Mouse (Mus musculus): Measurements from ENCODE around the gene Tesk2.
"Not testable (repeated sequence)": the region's sequence is repeated elsewhere in the genome, so short reads cannot be mapped to it uniquely, and the experiment has no call there.

The Tesk2 gene

GRCm38 (mm10) chr4:116720343-116721097, at the start of gene Tesk2:
Gene Tesk2 (plus strand): TSS chr4:116720948.
- DNase-seq (ENCODE audit: low spot score in 2 of 2), result peak; percentile 95 to 97

GRCm38 (mm10) chr4:116672785-116673184, 48.0 kb upstream of the Tesk2 start:
- peak in 1 of 2 experiments; percentile 35 for DNase-seq (ENCODE audit: low spot score in 2 of 2)

- DNase-seq (ENCODE audit: low spot score in 2 of 2), result not testable (repeated sequence)
Observed at GRCm38 (mm10) chr4:116674761-116675160, 46.0 kb upstream of the Tesk2 start.

GRCm38 (mm10) chr4:116676027-116676426, 44.7 kb upstream of the Tesk2 start:
- DNase-seq (ENCODE audit: low spot score in 2 of 2), result no peak

DNA sequence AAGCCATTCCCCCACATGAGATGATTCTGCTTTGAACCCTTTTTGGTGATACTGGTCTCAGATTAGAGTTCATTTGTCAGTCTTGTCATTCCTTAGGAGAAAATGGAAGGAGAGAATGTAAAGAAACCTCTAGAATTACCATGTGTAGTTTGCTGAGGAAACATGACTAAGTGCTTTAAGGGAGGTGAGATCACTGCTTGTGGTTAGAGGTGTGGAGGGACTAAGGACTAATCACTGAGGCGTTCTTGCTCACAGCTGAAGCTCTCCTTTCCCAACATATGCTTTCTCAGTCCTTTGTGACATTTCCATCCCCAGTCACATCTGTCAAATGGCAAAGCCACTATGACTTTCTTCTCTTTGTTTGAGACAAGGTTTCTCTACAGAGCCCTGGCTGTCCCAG, 42.9 kb upstream of the Tesk2 start:
- DNase-seq (ENCODE audit: low spot score in 2 of 2), result no peak

GRCm38 (mm10) chr4:116679141-116679540, 41.6 kb upstream of the Tesk2 start:
- no peak for DNase-seq (ENCODE audit: low spot score in 2 of 2)

DNA sequence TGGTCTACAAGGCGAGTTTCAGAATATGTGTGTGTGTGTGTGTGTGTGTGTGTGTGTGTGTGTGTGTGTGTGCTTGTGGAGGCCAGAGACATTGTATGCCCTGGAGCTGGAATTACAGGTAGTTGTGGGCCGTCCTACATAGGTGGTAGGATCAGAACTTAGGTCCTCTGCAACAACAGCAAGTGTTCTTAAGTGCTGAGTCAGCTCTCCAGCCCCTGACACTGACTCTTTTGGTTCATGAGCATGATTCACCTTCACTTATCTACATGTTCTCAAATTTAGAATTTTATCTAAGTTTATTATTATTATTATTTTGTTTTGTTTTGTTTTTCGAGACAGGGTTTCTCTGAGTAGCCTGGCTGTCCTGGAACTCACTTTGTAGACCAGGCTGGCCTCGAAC, 40.2 kb upstream of the Tesk2 start:
- not testable (repeated sequence) for DNase-seq (ENCODE audit: low spot score in 2 of 2)

GRCm38 (mm10) chr4:116683957-116684356, 36.8 kb upstream of the Tesk2 start:
- no peak for DNase-seq (ENCODE audit: low spot score in 2 of 2)

DNA sequence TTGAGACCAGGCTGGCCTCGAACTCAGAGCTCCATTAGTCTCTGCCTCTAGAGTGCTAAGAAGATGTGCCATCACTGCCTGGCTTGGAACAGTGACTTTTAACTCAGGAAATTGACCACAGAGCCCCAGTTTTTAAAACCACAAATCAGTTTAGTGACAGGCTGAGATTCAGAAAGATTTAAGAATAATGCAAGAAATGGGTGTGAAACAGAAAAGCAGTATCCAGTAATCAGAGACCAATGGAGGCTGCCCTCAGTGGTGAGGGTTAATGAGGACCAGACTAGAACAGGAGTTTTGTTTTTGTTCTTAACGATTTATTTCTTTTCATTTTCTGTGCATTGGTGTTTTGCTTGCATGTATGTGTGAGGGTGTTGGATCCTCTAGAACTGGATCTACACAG, 36.1 kb upstream of the Tesk2 start:
- no peak for DNase-seq (ENCODE audit: low spot score in 2 of 2)

- DNase-seq (ENCODE audit: low spot score in 2 of 2), result peak; percentile 96 to 97
Observed at GRCm38 (mm10) chr4:116685402-116686061, 35.2 kb upstream of the Tesk2 start, which contains the start of gene Prdx1. Gene Prdx1 (plus strand): TSS chr4:116685544.

DNA sequence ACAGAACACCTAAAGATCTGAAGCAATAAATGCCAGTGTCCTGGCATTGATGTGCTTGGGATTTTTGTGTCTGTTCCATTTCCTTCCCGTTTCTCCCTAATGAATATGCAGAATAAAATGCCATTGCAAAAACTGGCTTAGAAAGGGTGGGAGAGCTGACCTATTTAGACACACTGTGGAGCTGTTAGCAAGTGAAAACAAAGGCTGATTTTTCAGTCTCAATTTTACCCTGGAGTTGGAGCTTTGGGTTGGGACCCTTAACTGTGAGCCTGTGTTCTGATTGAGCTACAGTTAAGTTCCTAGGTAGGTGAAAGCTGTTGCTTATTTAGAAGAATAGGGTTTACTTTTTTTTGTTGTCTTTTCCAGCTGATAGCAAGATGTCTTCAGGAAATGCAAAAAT, 33.7 kb upstream of the Tesk2 start:
- DNase-seq (ENCODE audit: low spot score in 2 of 2), result no peak

GRCm38 (mm10) chr4:116689309-116689876, 31.4 kb upstream of the Tesk2 start:
- no peak for DNase-seq (ENCODE audit: low spot score in 2 of 2)

DNA sequence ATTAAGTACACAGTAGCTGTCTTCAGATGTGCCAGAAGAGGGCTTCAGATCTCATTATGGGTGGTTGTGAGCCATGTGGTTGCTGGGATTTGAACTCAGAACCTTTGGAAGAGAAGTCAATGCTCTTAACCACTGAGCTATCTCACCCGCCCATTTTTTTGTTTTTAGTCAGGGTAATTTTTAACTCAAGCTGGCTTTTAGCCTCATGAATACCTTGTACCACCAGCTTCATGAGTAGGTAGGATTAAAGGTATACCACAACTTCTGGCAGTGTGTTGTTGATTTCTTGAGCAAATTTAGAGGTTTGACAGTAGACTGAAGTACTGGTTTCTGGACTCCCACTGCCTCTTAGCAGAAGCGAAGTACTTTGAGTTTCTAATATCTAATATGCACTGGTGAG, 28.6 kb upstream of the Tesk2 start:
- DNase-seq (ENCODE audit: low spot score in 2 of 2), result no peak

- DNase-seq (ENCODE audit: low spot score in 2 of 2), result no peak
Observed at GRCm38 (mm10) chr4:116693785-116694184, 27.0 kb upstream of the Tesk2 start.

DNA sequence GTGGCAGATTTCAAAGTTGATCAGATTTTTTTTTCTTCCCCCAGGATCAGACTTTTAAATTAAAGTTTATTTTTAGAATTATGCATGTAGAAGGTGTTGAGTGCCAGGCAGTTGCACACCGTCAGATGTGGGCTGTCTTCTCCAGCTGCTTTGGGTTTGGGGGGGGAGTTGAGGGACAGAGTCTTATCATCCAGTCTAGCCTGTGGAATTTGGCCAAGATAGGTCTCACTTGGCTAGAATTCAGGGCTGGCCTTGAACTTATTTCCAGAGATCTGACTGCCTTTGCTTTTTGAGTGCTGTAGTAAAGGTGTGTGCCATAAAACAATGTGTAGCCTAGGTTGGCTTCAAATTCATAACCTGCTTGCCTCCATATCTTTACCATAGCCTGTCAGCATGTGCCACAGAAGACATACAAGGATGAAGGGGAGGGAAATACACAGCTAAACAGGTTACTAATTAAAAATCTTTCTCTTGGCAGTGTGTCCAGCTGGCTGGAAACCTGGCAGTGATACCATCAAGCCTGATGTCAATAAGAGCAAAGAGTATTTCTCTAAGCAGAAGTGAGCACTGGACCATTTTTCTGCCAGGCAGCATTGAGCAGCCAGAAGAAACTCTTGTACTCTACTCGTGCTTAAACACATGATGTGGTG, 21.9 kb upstream of the Tesk2 start:
- DNase-seq (ENCODE audit: low spot score in 2 of 2), result no peak

GRCm38 (mm10) chr4:116700964-116701363, 19.8 kb upstream of the Tesk2 start:
- DNase-seq (ENCODE audit: low spot score in 2 of 2), result no peak

DNA sequence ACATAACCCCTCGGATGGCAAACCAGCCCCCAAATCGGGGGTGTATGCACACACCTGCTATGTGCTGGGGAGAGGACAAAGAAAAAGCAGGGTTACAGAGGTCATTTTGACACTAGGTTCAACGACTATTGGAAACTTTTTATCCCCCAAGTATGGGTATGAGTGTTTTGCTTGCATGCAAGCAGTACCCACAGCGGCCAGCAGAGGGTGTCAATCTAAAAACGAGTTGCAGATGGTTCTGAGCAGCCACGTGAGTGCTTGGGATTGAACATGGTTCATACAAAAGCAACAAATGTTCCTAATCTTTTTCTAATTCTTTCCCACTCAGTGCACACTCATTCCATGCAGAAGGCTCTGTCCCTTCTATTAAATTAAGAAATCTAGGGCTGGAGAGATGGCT, 16.9 kb upstream of the Tesk2 start:
- peak; percentile 23 to 52 for DNase-seq (ENCODE audit: low spot score in 2 of 2)

GRCm38 (mm10) chr4:116707666-116708065, 13.1 kb upstream of the Tesk2 start:
- DNase-seq (ENCODE audit: low spot score in 2 of 2), result no peak

DNA sequence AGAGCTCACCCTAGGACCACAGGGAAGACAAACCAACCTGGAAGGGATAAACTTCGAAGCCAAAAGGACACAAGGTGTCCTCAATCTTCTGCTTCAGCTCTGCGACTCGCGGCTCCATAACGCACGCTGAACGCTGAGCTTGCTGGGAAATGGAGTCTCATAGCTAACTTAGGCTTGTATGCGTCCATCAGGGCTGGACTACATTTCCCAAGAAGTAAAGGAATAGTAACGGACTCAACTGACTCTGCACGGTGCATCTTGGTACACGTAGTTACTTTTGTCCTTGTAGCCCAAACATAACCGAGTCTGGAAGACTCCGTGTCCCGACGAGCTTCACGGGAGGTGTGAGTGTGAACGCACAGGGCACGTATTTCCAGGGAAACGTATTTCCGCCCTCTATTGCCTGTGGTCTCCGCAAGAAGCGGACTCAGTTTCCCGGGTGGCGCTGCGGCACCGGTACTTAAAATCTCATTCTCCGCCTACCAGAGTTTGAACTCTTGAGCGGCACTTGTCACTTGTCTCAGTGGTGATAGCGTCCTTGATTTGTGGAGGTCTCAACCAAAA, 12.5 kb upstream of the Tesk2 start, which contains the start of the genes Mmachc and Ccdc163:
Gene Mmachc, minus strand, starts transcription at position 206 of the 564 bp plus-strand sequence.
Gene Ccdc163, plus strand, starts transcription at position 309 of the 564 bp plus-strand sequence.
- peak; percentile 96 to 97 for DNase-seq (ENCODE audit: low spot score in 2 of 2)

- DNase-seq (ENCODE audit: low spot score in 2 of 2), result no peak
Observed at GRCm38 (mm10) chr4:116708791-116709390, 11.9 kb upstream of the Tesk2 start.

- DNase-seq (ENCODE audit: low spot score in 2 of 2), result no peak
Observed at GRCm38 (mm10) chr4:116710154-116710553, 10.6 kb upstream of the Tesk2 start.
